Mouse (Mus musculus): ENCODE measurements at regions not wholly inside any gene's neighbourhood (a gene's known extent, or its start where the extent isn't known, plus 50 kb on each side); places are given as distances from the start of the nearest gene placed in this dataset.

- ChIA-PET CTCF (interaction anchor here (1.4 kb wide), 1 partner anchor 10 kb away, joined by 3 read pairs; no protein-coding TSS in a partner anchor), POLR2A (no interaction called here)
- in situ Hi-C loops (cut with MboI; ENCODE audit: low pct_unique_long_range_greater_than_20kb), result no loop called here
- H3K27me3 ChIP-seq, result no peaks in the 10 kb centered on the region
- TF ChIP-seq CTCF (IDR thresholded peaks at IDR 0.05), result no peak
- no peak for DNase-seq (ENCODE audit: low read depth, low spot score)
- no peak for ATAC-seq
Measured at GRCm38 (mm10) chr5:148608857-148609505, 56.4 kb upstream of the Ubl3 start.

- ATAC-seq (peak; percentile 92), DNase-seq (ENCODE audit: low read depth, low spot score) (peak; percentile 96)
- no peak for TF ChIP-seq CTCF (IDR thresholded peaks at IDR 0.05)
- no peaks in the 10 kb centered on the region for H3K27me3 ChIP-seq
- CTCF ChIA-PET, result interaction anchor here (0.8 to 1.4 kb wide), 4 partner anchors 9 to 174 kb away, joined by 3 read pairs; no protein-coding TSS in a partner anchor
- in situ Hi-C loops (cut with MboI; ENCODE audit: low pct_unique_long_range_greater_than_20kb), result no loop called here
- POLR2A ChIA-PET, result interaction anchor here (1.3 kb wide), 1 partner anchor 55 kb away, joined by 4 read pairs; the partner anchor contains the start of gene Ubl3
Measured at GRCm38 (mm10) chr5:148608178-148608577, 55.6 kb upstream of the Ubl3 start.

GRCm38 (mm10) chr5:148605730-148606129, 53.1 kb upstream of the Ubl3 start:
- DNase-seq (ENCODE audit: low read depth, low spot score) (peak; percentile 84), ATAC-seq (peak; percentile 89)
- no peaks in the 10 kb centered on the region for H3K27me3 ChIP-seq
- in situ Hi-C loops (cut with MboI; ENCODE audit: low pct_unique_long_range_greater_than_20kb), result no loop called here
- no peak for TF ChIP-seq CTCF (IDR thresholded peaks at IDR 0.05)
- CTCF ChIA-PET, result interaction anchor here (0.8 to 1.3 kb wide), 3 partner anchors 35 to 189 kb away, joined by 3 to 4 read pairs (median 3); no protein-coding TSS in a partner anchor
- POLR2A ChIA-PET, result interaction anchor here (0.7 kb wide), 1 partner anchor 27 kb away, joined by 5 read pairs; no protein-coding TSS in a partner anchor

Data from Patski (cell line).